Mouse (Mus musculus) heart, adult 9 months (tissue): ENCODE measurements around the gene C130050O18Rik.
A peak's percentile ranks its signal among the peaks of the same experiment; 100 is the strongest.
"Not testable (repeated sequence)": the region's sequence is repeated elsewhere in the genome, so short reads cannot be mapped to it uniquely, and the experiment has no call there.

Experiments
- DNase-seq, 2 experiments: peaks; one replicate each; pipeline ENCODE4 v3.0.0; 2022; ENCODE audit warnings: low spot score in 2 of 2

C130050O18Rik gene

GRCm38 (mm10) chr5:139379771-139380384, 25.2 kb upstream of the C130050O18Rik start:
- no peak for DNase-seq

- peak; percentile 96 to 97 for DNase-seq
Measured at GRCm38 (mm10) chr5:139380385-139381248, 24.5 kb upstream of the C130050O18Rik start.

- peak; percentile 55 to 64 for DNase-seq
Measured at GRCm38 (mm10) chr5:139381586-139382513, 23.2 kb upstream of the C130050O18Rik start.

- DNase-seq: peak; percentile 88 to 90
Measured at GRCm38 (mm10) chr5:139382760-139383159, 22.3 kb upstream of the C130050O18Rik start.

- DNase-seq: no peak
Measured at GRCm38 (mm10) chr5:139383234-139383633, 21.8 kb upstream of the C130050O18Rik start.

- DNase-seq: peak in 1 of 2 experiments; percentile 67
Measured at GRCm38 (mm10) chr5:139384531-139384930, 20.5 kb upstream of the C130050O18Rik start.

- no peak for DNase-seq
Measured at GRCm38 (mm10) chr5:139386047-139386446, 19.0 kb upstream of the C130050O18Rik start.

GRCm38 (mm10) chr5:139387329-139388194, 17.5 kb upstream of the C130050O18Rik start:
- no peak for DNase-seq

- DNase-seq: peak; percentile 65 to 83
Measured at GRCm38 (mm10) chr5:139388195-139388570, 16.9 kb upstream of the C130050O18Rik start.

- DNase-seq: no peak
Measured at GRCm38 (mm10) chr5:139388694-139389675, 16.1 kb upstream of the C130050O18Rik start.

- peak; percentile 81 for DNase-seq
Measured at GRCm38 (mm10) chr5:139389676-139390061, 15.4 kb upstream of the C130050O18Rik start.

- not testable (repeated sequence) for DNase-seq
Measured at GRCm38 (mm10) chr5:139390324-139391119, 14.6 kb upstream of the C130050O18Rik start.

- no peak for DNase-seq
Measured at GRCm38 (mm10) chr5:139391309-139391990, 13.6 kb upstream of the C130050O18Rik start.

- DNase-seq: no peak
Measured at GRCm38 (mm10) chr5:139392219-139393196, 12.6 kb upstream of the C130050O18Rik start.

- DNase-seq: no peak
Measured at GRCm38 (mm10) chr5:139393197-139393588, 11.9 kb upstream of the C130050O18Rik start.

- DNase-seq: no peak
Measured at GRCm38 (mm10) chr5:139394399-139394798, 10.7 kb upstream of the C130050O18Rik start.

GRCm38 (mm10) chr5:139395528-139395927, 9.6 kb upstream of the C130050O18Rik start:
- DNase-seq: no peak
